Mouse (Mus musculus) kidney, adult 2 months (tissue): ENCODE data around the gene Hist1h4d.

Experiments used
- CTCF ChIP-seq: fragments of 200-500 bp; conservative IDR thresholded peaks from 2 replicates; pipeline ENCODE4 v1.5.1; 2011; ENCODE audit warnings: low read depth, mild to moderate bottlenecking, control low read depth, low read length, moderate library complexity, mixed read lengths; ENCODE audit not compliant: insufficient read depth, insufficient read length
- POLR2A ChIP-seq: fragments of 200-500 bp; IDR thresholded peaks from one replicate; pipeline ENCODE4 v1.6.1; 2011; ENCODE audit warnings: low read depth, low read length, control low read depth

DNA sequence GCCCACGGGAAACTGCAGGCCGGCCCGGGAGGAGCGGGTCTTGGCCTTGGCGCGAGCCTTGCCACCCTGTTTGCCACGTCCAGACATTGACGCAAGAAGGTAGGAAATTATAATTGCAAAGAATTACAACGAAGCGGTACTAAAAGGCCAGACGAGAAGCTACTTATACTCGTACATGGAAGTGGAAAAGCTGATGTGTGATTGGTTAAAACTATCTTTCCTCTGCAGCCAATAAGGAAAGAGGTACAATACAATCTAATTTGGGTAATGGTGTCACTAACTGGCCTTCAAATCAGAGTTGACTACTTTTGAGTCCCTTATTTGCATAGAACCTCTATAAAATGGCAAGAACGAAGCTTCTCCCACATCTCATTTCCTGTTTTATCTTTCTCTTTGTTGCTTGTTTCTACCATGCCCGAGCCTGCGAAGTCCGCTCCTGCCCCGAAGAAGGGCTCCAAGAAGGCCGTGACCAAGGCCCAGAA lies 10.3 kb upstream of the Hist1h4d start, which contains the start of the genes Hist1h2ae and Hist1h2bg:
- TF ChIP-seq CTCF = no peak
- TF ChIP-seq POLR2A = no peak
